Mouse (Mus musculus) frontal cortex, postnatal 36 days (tissue): Measurements from ENCODE around the gene Akain1.

ENCODE experiments used
- DNase-seq, 2 experiments: peaks; one replicate each; pipeline ENCODE4 v3.0.0; 2022; ENCODE audit warnings: low spot score in 2 of 2

The Akain1 gene

DNA sequence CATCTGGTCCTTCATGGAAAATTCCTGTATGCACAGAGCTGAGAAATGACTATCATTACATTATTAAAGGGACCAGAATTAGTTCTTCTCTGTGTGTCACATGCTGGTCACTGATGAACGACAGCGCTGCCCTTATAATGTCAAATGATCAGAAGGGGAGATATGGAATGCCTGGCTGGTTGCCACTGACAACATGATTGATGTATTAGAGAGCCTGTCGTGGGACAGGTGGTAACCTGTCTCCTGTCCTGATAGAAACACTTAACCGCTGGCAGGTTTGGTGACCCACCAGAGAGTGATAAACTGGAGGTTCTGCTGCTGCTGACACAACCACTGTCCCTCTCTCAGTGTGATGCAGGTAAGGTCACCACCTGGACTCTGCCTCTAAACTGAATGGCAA lies 40.1 kb downstream of the Akain1 start:
- DNase-seq = no peak

DNA sequence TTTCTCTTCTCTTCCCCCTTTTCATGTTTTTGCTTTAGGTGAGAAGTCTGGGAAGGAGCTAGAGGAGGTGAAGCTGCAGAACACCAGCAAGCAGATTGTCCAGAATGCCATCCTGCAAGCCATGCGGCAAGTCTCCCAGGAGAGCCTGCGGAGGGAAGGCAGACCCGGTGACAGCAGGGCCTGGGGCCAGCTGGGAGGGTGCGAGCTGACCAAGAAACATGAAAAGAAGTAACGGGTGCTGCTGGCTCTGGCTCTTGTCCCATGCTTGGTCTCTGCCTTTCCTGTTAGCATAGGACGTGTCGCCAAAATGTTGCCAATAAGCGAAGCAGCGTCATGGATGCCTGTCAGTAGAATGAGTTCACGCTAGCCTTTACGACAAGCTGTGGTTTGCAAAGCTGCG lies 48.0 kb downstream of the Akain1 start:
- no peak for DNase-seq

DNA sequence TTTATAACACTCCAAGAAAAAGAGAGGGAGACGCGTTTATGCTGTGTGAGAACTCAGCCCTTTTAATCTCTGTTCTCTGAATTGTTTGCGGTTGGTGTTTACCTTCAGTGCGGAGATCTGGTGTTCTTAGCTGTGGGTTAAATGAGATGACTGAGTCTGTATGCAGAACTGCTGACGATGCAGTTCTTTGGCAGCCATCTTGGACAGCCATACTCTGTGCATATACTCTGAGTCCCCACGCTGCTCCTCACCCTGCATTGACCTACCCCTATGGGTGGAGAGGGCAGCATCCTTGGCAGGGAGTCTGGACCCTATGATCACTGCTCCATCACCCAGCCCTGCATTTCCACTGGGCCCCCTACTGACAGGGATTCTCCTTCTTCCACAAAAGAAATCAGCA lies 48.8 kb downstream of the Akain1 start:
- DNase-seq = no peak

DNA sequence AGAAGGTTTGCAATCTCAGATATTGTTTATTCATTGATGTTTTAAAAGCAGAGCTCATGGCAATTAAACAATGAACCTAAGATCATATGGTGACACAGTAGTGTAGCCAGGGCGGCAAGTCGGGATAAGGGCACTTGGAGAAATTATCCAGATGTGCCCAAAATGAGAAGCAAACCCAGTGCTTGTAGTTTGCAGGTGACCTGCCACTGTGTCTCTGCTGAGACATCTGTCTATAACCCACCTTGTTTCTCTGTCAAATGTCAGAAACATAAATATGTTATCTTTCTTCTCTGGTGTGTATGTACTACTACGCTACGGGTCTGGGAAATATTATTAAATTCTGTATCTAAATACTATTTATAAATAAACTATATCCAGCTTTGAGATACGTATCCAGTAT lies 49.7 kb downstream of the Akain1 start:
- DNase-seq = no peak

GRCm38 (mm10) chr17:69492368-69492767 lies 53.2 kb downstream of the Akain1 start:
- peak; percentile 19 to 49 for DNase-seq

DNA sequence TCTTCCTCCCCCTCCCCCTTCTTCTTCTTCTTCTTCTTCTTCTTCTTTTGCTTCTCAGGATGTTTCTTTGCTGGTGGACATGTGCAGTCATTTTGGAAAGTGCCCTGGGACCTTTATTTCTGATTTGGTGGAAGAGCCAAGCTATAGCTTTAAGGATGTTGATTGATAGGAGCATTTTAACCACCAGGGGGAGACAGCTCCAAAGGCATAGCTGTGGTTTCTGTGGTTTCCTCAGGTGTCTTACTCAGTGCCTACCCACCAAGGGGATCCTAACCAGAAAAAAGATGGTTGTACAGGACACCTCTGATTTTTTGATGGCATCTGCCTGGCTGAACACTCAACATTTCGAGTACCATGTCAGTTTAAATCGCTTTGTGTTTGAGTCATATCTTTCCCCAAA lies 56.4 kb downstream of the Akain1 start:
- DNase-seq = no peak

DNA sequence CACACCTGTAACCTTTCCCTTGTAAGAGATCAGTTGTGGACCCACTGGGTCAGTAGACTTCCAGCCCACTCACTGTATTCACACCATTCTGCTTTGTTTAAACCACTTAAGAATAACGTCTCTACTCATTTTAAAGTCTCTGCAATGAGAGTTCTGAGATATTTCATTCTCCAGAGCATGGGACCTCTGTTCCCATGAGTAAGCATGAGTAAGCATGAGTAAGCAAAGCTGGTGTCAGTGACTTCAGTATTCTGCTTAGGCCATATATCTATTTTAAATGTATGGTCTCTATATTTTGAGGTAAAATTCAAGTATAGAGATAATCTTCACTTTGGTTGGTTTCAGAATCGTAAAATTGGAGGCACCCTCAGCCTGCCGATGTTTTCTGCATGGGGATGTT lies 57.0 kb downstream of the Akain1 start:
- DNase-seq = no peak

GRCm38 (mm10) chr17:69497315-69497714 lies 58.2 kb downstream of the Akain1 start:
- no peak for DNase-seq

DNA sequence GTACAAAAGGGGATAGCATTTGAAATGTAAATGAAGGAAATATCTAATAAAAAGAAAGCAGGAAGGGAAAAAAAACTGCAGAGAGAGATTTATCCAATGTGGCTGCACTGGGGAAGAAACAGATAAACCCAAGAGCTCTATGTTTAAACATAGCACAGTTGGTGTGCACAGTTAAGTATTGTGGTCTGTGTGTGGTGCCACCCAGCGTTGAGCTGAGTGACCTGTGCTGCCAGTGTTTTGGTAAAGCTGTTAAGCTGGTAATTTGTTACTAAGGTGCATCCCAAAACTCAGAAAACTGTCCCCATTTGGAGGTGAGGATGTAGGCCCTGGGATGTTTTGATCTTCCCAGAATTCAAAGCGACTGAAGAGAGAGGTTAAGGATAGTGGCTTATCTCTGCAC lies 59.8 kb downstream of the Akain1 start:
- DNase-seq = no peak

GRCm38 (mm10) chr17:69499441-69499840 lies 60.3 kb downstream of the Akain1 start:
- no peak for DNase-seq

GRCm38 (mm10) chr17:69506070-69506469 lies 66.9 kb downstream of the Akain1 start:
- DNase-seq = peak in 1 of 2 experiments; percentile 50

- no peak for DNase-seq
Measured at GRCm38 (mm10) chr17:69516344-69516907, 77.3 kb downstream of the Akain1 start.

- DNase-seq = no peak
Measured at GRCm38 (mm10) chr17:69531472-69531871, 92.3 kb downstream of the Akain1 start.
